Mouse (Mus musculus) forebrain, embryonic 11.5 days (tissue): ENCODE measurements around the gene Chic1. TPM values are rescaled to one million over a fixed set of nuclear protein-coding genes. Genes with fewer than 3 reads are reported as not detected.

Experiments
- ATAC-seq: fragments of 200-750 bp; cut with Nextera tagmentation; replicated peaks from 2 replicates; pipeline ENCODE4 v1.8.0; 2017; ENCODE audit warnings: moderate TSS enrichment; ENCODE audit not compliant: low FRiP score
- DNase-seq: peaks from one replicate; pipeline ENCODE4 v3.0.0-alpha.2; 2017; ENCODE audit warnings: low spot score
- H3K27ac ChIP-seq: fragments of 300-500 bp; sonication (generic); 2 replicates; pipeline ENCODE4 v1.5.1; 2014; ENCODE audit warnings: low read depth, low read length
- H3K27me3 ChIP-seq: fragments of 300-500 bp; sonication (generic); 2 replicates; pipeline ENCODE4 v1.6.1; 2014; ENCODE audit warnings: mild to moderate bottlenecking, low read length, mixed read lengths; ENCODE audit not compliant: control insufficient read depth, insufficient read depth
- H3K36me3 ChIP-seq: fragments of 300-500 bp; sonication (generic); 2 replicates; pipeline ENCODE4 v1.6.1; 2014; ENCODE audit warnings: mild to moderate bottlenecking, low read length, moderate library complexity, mixed read lengths; ENCODE audit not compliant: control insufficient read depth, insufficient read depth
- H3K4me1 ChIP-seq: fragments of 300-500 bp; sonication (generic); replicated peaks from 2 replicates; pipeline ENCODE4 v1.6.1; 2014; ENCODE audit warnings: low read length, mixed read lengths; ENCODE audit not compliant: control insufficient read depth, insufficient read depth
- H3K4me2 ChIP-seq: fragments of 300-500 bp; sonication (generic); 2 replicates; pipeline ENCODE4 v1.6.1; 2014; ENCODE audit warnings: low read depth, mild to moderate bottlenecking, low read length, moderate library complexity, mixed read lengths; ENCODE audit not compliant: severe bottlenecking
- H3K4me3 ChIP-seq: fragments of 300-500 bp; sonication (generic); 2 replicates; pipeline ENCODE4 v1.5.1; 2014; ENCODE audit warnings: low read depth, low read length
- H3K9ac ChIP-seq: fragments of 300-500 bp; sonication (generic); 2 replicates; pipeline ENCODE4 v1.6.1; 2014; ENCODE audit warnings: low read length
- H3K9me3 ChIP-seq: fragments of 300-500 bp; sonication (generic); 2 replicates; pipeline ENCODE4 v1.6.1; 2016; ENCODE audit warnings: low read length, mixed read lengths; ENCODE audit not compliant: control insufficient read depth
- WGBS: fragments of 180-500 bp; shearing (Covaris S2); extraction: QIAGEN DNeasy Blood & Tissue Kit; methylation state at CpG from one replicate; pipeline ENCODE4 v1.1.7; 2014; 5-methylcytosine and 5-hydroxymethylcytosine counted together
- polyA plus RNA-seq: library from polyadenylated mRNA; unstranded; fragments of >200 nt; fragmentation: Nextera tagmentation; extraction: Ambion mirVana; gene quantifications from 2 replicates; pipeline ENCODE4 v1.2.1, GENCODE M21; 2014

Chic1 gene
- polyA plus RNA-seq, 1 experiment from 2014 or later, result 7.4 TPM

DNA sequence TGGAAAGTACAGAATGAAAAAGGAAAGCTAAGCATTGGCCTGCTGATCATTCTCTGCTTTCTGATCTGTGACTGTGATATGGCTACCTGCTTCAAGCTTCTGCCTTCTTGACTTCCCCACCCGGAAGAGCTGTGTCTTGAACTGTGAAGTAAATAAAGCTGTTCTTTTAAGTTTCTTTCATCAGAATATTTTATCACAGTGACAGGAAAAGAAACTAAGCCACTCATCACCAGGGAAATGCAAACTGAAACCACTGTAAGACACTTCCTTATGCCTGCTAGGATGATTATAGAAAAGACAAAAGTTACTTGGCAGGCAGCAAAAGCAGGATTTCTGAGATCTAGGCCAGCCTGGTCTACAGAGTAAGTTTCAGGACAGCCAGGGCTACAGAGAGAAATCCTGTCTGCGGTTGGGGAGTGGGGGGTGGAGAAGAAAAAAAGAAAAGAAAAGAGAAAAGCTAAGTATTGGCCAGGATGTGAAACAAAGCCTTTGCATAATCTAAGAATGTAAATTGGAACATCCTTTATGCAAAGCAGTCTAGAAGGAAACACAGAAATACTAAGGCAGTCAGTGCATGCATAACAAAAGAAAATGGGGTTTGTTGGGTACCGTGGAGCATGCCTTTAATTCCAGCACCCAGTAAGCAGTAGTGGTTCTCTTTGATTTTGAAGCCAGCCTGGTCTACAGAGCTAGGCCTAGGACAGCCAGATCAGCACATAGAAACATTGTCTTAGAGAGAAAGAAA lies 14.7 kb upstream of the Chic1 start:
- ATAC-seq (no peak), DNase-seq (no peak)
- Histone ChIP-seq H3K27me3 (peaks cover 16% of the 10 kb centered on the region), H3K4me1 (no peaks in the 10 kb centered on the region), H3K4me3 (no peak overlapping the region), H3K27ac (no peak overlapping the region), H3K4me2 (no peak overlapping the region), H3K36me3 (no peaks in the 10 kb centered on the region), H3K9ac (no peak overlapping the region), H3K9me3 (no peaks in the 10 kb centered on the region)
- 62% methylated on average over 3 of the region's 3 CpGs for WGBS

- no peaks in the 10 kb centered on the region for H3K36me3 ChIP-seq
- DNase-seq (no peak), ATAC-seq (peak; percentile 30; the same call in 1 of the 2 replicates)
- peak overlapping the region; percentile 39; the same call in 1 of the 2 replicates for H3K4me2 ChIP-seq
- peaks cover 30% of the 10 kb centered on the region for H3K27me3 ChIP-seq
- H3K27ac ChIP-seq, result no peak overlapping the region
- no peak overlapping the region for H3K9ac ChIP-seq
- no peaks in the 10 kb centered on the region for H3K9me3 ChIP-seq
- 45% methylated on average over 5 of the region's 5 CpGs for WGBS
- H3K4me1 ChIP-seq, result no peaks in the 10 kb centered on the region
- peak overlapping the region; percentile 51 for H3K4me3 ChIP-seq
These were observed 492 bp upstream of the Chic1 start for GRCm38 (mm10) chrX:103355784-103356183.

- ATAC-seq (peak; percentile 84), DNase-seq (no peak)
- H3K36me3 ChIP-seq, result no peaks in the 10 kb centered on the region
- H3K9me3 ChIP-seq, result no peaks in the 10 kb centered on the region
- H3K9ac ChIP-seq, result peak overlapping the region; percentile 63
- peaks cover 33% of the 10 kb centered on the region for H3K27me3 ChIP-seq
- H3K4me2 ChIP-seq, result peak overlapping the region; percentile 39
- H3K27ac ChIP-seq, result no peak overlapping the region
- H3K4me3 ChIP-seq, result peak overlapping the region; percentile 51
- 6% methylated on average over 24 of the region's 24 CpGs for WGBS
- no peaks in the 10 kb centered on the region for H3K4me1 ChIP-seq
These were observed 523 bp downstream of the Chic1 start for GRCm38 (mm10) chrX:103356761-103357236.

GRCm38 (mm10) chrX:103366201-103366600 lies 9.9 kb downstream of the Chic1 start:
- ATAC-seq (no peak), DNase-seq (no peak)
- Histone ChIP-seq H3K27ac (no peak overlapping the region), H3K9me3 (no peaks in the 10 kb centered on the region), H3K27me3 (peaks cover 3% of the 10 kb centered on the region; the same call in 1 of the 2 replicates), H3K4me1 (no peaks in the 10 kb centered on the region), H3K4me2 (no peak overlapping the region), H3K36me3 (no peaks in the 10 kb centered on the region), H3K4me3 (no peak overlapping the region), H3K9ac (no peak overlapping the region)
- WGBS, result 56% methylated on average over 5 of the region's 5 CpGs

GRCm38 (mm10) chrX:103368650-103369049 lies 12.4 kb downstream of the Chic1 start:
- ATAC-seq (no peak), DNase-seq (no peak)
- Histone ChIP-seq H3K4me3 (no peak overlapping the region), H3K9me3 (no peaks in the 10 kb centered on the region), H3K4me2 (no peak overlapping the region), H3K27ac (no peak overlapping the region), H3K27me3 (no peaks in the 10 kb centered on the region; the same call in 1 of the 2 replicates), H3K4me1 (no peaks in the 10 kb centered on the region), H3K9ac (no peak overlapping the region), H3K36me3 (no peaks in the 10 kb centered on the region)
- WGBS, result 73% methylated on average over 3 of the region's 3 CpGs

GRCm38 (mm10) chrX:103371221-103371620 lies 14.9 kb downstream of the Chic1 start:
- Histone ChIP-seq H3K27me3 (no peaks in the 10 kb centered on the region; the same call in 1 of the 2 replicates), H3K4me3 (no peak overlapping the region), H3K4me1 (no peaks in the 10 kb centered on the region), H3K9me3 (no peaks in the 10 kb centered on the region), H3K4me2 (no peak overlapping the region), H3K9ac (no peak overlapping the region), H3K27ac (no peak overlapping the region), H3K36me3 (no peaks in the 10 kb centered on the region)
- no peak for ATAC-seq
- no peak for DNase-seq
- 79% methylated on average over 2 of the region's 2 CpGs for WGBS

DNA sequence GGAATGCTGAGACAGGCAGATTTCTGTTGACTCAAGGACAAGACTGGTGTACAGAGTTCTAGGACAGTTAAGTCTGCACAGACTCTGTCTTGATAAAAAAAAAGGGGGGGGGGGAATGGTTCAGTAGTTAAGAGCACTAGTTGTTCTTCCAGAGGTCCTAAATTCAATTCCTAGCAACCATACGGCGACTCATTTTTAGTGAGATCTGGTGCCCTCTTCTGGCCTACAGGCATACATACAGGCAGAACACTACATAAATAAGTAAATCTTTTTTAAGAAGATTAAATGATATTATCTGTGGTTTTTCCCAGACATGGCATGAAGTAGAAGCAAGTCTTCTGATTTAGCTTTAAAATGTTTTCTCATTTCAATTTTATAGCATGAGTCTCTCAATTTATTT lies 15.4 kb downstream of the Chic1 start:
- no peak overlapping the region for H3K4me2 ChIP-seq
- H3K27ac ChIP-seq, result no peak overlapping the region
- DNase-seq (no peak), ATAC-seq (no peak)
- WGBS, result 33% methylated on average over 2 of the region's 2 CpGs
- no peaks in the 10 kb centered on the region for H3K9me3 ChIP-seq
- no peak overlapping the region for H3K9ac ChIP-seq
- no peaks in the 10 kb centered on the region; the same call in 1 of the 2 replicates for H3K27me3 ChIP-seq
- no peaks in the 10 kb centered on the region for H3K36me3 ChIP-seq
- H3K4me3 ChIP-seq, result no peak overlapping the region
- H3K4me1 ChIP-seq, result no peaks in the 10 kb centered on the region

GRCm38 (mm10) chrX:103374250-103374649 lies 18.0 kb downstream of the Chic1 start:
- Histone ChIP-seq H3K36me3 (no peaks in the 10 kb centered on the region), H3K27ac (no peak overlapping the region), H3K27me3 (peaks cover 2% of the 10 kb centered on the region; the same call in 1 of the 2 replicates), H3K9me3 (no peaks in the 10 kb centered on the region), H3K4me1 (no peaks in the 10 kb centered on the region), H3K9ac (no peak overlapping the region), H3K4me3 (no peak overlapping the region), H3K4me2 (no peak overlapping the region)
- DNase-seq (peak; percentile 46), ATAC-seq (no peak)
- WGBS, result 66% methylated on average over 5 of the region's 5 CpGs

GRCm38 (mm10) chrX:103384528-103384927 lies 28.3 kb downstream of the Chic1 start:
- Histone ChIP-seq H3K9ac (no peak overlapping the region), H3K27ac (no peak overlapping the region), H3K27me3 (peaks cover 15% of the 10 kb centered on the region; the same call in 1 of the 2 replicates), H3K4me3 (no peak overlapping the region), H3K9me3 (no peaks in the 10 kb centered on the region), H3K4me1 (no peaks in the 10 kb centered on the region), H3K4me2 (no peak overlapping the region), H3K36me3 (no peaks in the 10 kb centered on the region)
- ATAC-seq, result no peak
- DNase-seq, result no peak
- WGBS, result 84% methylated on average over 3 of the region's 3 CpGs
